Mouse (Mus musculus): ENCODE measurements around the gene Inca1.

DNA sequence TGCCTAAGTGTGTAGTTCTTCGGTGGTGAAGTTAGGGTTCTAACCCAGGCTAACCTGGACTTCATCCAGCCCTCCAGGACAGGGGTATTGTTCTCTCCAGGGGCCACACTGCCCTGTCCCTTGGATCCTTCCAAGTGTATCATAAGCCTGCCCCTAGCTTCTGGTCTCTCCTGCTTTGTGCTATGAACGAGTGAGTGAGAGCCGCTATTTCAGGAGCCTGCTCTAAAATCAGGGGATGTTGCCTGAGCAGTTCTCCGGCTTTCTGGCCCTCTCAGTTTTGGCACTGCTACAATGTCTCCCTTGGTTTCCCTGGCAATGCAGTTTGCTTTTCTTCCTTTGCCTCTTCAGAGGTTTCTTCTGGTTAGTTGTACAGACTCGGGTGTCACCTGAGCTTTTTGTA is 31.2 kb upstream of the Inca1 start:
- TF ChIP-seq CTCF (IDR thresholded peaks at IDR 0.05; ENCODE audit: borderline replicate concordance, insufficient read depth, low read depth, low read length) = no peak
- no peak for TF ChIP-seq POLR2A (IDR thresholded peaks at IDR 0.05; ENCODE audit: borderline replicate concordance, insufficient read depth, low read length)

Data from cerebellum, adult 2 months (tissue).